Mouse (Mus musculus): Measurements from ENCODE around the gene Gypa.

DNA sequence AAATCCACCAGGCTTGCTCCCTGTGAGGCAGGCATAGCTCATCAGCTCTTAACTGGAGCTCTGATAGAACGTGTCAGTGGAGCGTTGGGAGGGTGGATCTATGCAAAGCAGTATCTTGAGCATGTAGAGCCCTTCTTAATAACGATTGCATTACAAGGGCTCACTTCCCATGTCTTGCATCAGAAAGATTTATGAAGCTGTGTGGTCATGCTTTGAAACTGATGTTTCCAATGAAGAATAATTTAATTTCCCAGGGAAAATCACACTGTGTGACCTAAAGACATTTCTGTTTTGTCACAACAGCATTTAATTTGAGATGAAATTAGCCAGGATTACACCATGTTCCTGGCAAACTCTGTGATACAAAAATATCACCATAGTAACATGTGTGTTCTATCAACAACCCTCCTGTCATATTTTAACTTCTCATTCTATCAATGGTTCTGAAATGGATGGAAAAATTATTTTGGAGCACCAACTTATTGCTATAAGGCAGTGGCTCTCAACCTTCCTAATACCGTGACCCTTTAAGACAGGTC is 49.0 kb upstream of the Gypa start:
- TF ChIP-seq CTCF (conservative IDR thresholded peaks at IDR 0.05; ENCODE audit: low read length) (no peak), NANOG (IDR thresholded peaks at IDR 0.05; ENCODE audit: borderline replicate concordance, low read length) (no peak), POU5F1 (IDR thresholded peaks at IDR 0.05; ENCODE audit: borderline replicate concordance, low read length) (no peak)

Data from E14TG2a.4 (cell line).